Mouse (Mus musculus) heart, postnatal 14 days (tissue): ENCODE results near the gene Scp2d1. TPM values are rescaled to one million over a fixed set of nuclear protein-coding genes. Genes with fewer than 3 reads are reported as not detected.
A peak's percentile ranks its signal among the peaks of the same experiment; 100 is the strongest.
"Not testable (repeated sequence)": the region's sequence is repeated elsewhere in the genome, so short reads cannot be mapped to it uniquely, and the experiment has no call there.

Experiments used
- DNase-seq, 2 experiments: peaks; one replicate each; pipeline ENCODE4 v3.0.0; 2021 to 2022
- intact Hi-C: fragments of 180-260 bp; cut with DNase I; formaldehyde crosslinking; loops from one replicate; pipeline ENCODE4 v1.15.1; 2025
- long read RNA-seq, 2 experiments: library from polyadenylated mRNA; stranded (forward); transcript quantifications; one replicate each; pipeline ENCODE4 v2.0.0; 2021
- total RNA-seq, 2 experiments: library from RNA; stranded (reverse); gene quantifications; 2 replicates each; pipeline ENCODE4 v1.2.3; 2021

Scp2d1 gene
- not detected for total RNA-seq
- long read RNA-seq, experiment 1 = 0 reads
- long read RNA-seq, experiment 2 = 0 reads

DNA sequence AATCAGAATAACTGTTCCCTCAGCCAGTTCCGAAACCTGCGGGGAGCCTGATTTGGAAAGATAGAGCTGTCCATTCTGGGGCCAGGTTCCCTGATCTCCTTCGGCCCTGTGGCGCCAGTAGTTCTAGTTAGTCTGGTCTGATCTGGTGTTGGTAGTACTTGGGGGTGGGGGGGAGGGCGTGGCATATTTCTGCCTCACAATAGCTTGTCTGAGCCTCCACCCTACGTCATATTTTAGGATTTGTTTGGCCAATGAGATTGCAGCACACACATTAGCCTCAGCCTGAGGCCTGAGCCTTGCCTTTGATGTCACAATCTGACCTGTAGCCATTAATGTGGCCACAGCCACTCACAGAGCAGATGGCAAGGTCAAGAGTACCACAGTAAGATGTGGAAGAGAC is at the start of gene Scp2d1:
Gene Scp2d1 (plus strand): TSS at position 301 of the 400 bp plus-strand sequence.
- DNase-seq, intact Hi-C loops: not testable (repeated sequence)

DNA sequence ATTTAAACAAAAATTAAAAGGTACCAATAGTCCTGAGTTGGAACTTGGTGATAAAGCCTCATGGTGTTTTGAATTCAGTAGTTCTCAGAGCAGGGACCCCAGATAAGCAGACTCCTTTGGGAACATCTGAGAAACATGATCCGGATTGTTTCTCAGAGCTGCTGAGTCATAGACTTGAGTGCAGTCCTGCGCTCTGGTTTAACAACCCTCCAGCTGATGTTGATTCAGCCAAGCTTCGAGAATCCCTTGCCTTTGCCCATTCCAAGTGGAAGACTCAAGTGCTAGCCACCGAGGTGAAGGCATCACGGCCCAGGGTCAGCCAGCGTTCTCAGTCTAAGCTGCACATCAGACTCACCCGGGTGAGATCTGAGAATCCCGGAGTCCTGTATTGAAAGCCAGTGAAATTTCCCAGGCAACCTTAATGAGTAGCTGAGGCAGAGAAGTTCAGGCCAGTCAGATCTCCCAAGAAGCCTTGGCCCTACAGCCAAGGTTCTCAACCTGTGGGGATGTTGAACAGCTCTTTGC is 48.8 kb upstream of the Scp2d1 start:
- peak; percentile 7 to 20 for DNase-seq
- intact Hi-C loops = no loop called here

GRCm38 (mm10) chr2:144775626-144776025 is 47.8 kb upstream of the Scp2d1 start:
- DNase-seq = no peak
- intact Hi-C loops = no loop called here

DNA sequence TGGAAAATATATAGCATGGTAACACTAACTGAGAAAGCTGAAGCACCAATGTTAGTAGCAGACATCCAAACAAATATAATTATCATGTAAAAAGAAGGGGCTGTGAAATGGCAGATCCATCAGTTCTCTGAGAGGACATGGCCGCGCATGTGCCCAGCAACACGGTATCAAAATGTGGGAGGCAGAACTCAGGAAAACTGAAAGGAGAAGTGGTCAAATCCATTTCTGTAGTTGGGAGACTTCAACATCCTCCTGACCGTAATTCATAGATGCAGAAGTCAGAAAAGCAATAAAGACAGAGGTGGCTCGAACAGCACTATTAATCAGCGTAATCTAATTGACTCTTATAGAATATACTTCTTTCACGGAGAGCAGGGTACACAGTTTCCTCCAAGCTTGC is 44.2 kb upstream of the Scp2d1 start:
- no peak for DNase-seq
- intact Hi-C loops = no loop called here

DNA sequence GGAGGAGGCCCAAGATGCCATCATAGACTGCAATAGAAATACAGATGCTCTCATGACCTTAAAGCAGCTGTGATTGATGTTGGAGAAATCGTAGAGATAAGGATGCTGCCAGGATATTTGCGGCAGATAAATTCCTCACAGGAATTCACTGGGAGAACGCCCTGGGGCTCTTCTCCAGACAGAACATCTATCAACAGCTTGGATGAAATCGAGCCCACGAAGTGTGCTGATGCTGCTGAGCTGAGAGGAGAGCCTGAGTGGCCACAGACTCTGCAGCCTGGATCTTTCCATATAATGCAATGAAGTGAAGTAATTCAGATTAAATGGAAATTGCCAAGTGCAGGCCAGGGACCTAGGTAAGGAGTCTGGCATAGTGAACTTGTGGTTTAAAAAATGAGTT is 42.7 kb upstream of the Scp2d1 start:
- DNase-seq = no peak
- intact Hi-C loops = no loop called here

DNA sequence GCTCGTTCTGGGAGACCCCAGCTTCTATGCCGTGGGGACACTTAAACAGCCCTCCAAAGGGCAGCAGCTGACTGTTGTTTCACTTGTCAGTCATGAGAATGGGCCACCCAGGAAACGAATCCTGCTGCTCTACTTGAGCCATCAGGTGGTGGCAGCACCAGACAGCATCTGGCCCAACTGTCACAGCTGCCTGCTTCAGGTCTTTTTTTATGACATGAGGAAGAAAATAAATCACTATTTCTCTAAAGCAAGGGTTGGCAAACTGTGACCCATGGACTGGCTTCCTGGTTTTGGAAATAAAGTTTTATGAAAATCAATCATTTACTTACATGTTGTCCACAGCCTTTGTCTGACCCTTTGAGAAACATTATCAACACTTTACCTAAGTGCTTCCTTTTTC is 41.6 kb upstream of the Scp2d1 start:
- no peak for DNase-seq
- intact Hi-C loops = no loop called here

- no peak for DNase-seq
- intact Hi-C loops = no loop called here
Measured at GRCm38 (mm10) chr2:144782481-144782880, 41.0 kb upstream of the Scp2d1 start.

- intact Hi-C loops = no loop called here
- no peak for DNase-seq
Measured at GRCm38 (mm10) chr2:144783190-144783589, 40.3 kb upstream of the Scp2d1 start.

DNA sequence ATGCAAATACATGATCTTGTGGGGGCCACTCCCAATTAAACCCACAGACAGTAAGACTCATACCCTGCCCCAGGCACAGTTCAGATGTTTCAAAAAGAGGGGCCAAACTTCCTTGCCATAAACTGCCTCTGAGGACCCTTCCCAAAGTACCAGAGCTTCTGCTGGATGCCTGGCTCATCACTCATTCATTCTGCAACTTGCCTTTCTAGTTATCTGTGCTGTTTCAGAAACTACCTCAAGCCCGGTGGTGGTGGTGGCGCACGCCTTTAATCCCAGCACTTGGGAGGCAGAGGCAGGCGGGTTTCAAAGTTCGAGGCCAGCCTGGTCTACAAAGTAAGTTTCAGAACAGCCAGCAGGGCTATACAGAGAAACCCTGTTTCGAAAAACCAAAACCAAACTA is 39.6 kb upstream of the Scp2d1 start:
- no peak for DNase-seq
- intact Hi-C loops = no loop called here

DNA sequence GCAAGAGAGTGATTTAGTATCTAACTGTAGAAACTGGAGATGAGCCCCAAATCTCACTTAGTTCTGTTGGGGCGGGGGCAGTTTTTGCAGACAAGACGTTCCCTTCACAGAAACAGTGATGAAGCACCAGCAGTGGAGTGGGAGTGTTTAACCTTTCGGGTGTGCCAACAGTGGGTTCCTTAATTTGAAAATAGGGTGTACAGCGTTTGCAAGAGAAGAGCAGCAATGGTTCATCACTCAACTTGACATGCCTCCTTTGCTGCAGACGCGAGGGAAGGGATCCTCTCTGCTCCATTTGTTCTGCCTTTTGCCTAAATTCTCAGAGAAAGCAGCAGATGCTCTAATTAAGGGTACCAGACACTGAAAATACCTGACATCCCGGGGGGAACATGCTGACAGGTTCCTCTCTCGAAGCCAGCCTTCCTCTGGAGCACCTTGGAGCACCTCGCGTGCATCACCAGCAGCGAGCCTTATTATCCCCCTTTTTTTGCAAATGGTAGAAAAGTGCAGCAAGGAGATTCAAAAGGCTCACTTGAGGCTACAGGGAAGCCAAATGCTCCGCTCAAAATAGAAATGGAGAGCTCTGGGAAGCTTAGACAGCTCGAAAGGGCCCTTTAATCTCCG is 31.7 kb upstream of the Scp2d1 start:
- DNase-seq = no peak
- intact Hi-C loops = no loop called here

DNA sequence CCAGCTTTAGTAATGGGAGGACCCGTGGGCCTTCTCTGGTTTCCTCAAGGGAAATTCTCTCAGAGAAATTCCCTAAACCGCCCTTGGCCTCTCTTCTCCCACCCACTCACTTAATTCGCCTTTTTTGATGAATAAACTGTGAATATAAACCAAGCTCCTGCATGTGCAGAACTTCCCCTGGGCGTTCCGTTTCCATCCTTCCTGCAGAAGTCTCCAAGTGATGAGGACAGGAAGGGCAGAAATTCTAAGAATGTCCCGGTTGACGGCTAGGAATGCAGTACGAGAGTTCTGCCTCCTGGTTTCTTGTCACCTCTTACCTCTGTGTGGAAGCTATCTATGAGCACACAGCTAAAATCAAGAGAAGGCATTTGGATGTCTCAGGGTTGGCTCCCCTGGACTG is 25.9 kb upstream of the Scp2d1 start:
- intact Hi-C loops = no loop called here

GRCm38 (mm10) chr2:144807766-144808754 is 15.4 kb upstream of the Scp2d1 start:
- no peak for DNase-seq
- intact Hi-C loops = no loop called here

More for the DNA sequence above, 25.9 kb upstream of the Scp2d1 start:
- DNase-seq = no peak

DNA sequence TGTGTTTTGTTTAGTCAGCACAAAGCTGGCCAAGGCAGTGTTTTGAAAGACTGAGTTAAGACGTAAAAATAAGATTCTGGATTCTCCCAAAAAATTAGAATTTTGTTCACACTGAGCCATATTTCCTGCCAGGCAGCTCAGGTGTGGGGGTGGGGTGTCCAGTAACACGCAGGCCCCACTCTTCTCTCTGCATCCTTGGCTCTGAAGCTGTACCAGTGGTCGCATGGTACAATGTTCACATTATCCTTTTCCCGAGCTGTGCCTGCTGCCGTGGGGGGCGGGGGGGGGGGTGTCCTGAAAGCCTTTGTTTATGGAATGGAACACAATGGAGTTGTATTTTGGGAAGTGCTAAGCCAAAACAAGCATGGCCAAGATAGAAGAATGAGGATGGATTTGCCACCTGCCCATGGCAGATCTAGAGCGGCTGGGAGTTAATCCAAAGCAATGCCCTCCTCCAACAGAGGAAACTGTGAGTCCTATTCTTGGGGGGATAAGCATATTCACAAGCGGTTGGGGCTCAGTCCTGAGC is 5.1 kb downstream of the Scp2d1 start:
- intact Hi-C loops = no loop called here
- no peak for DNase-seq

GRCm38 (mm10) chr2:144836667-144837311 is 13.3 kb downstream of the Scp2d1 start:
- DNase-seq = no peak
- intact Hi-C loops = no loop called here

DNA sequence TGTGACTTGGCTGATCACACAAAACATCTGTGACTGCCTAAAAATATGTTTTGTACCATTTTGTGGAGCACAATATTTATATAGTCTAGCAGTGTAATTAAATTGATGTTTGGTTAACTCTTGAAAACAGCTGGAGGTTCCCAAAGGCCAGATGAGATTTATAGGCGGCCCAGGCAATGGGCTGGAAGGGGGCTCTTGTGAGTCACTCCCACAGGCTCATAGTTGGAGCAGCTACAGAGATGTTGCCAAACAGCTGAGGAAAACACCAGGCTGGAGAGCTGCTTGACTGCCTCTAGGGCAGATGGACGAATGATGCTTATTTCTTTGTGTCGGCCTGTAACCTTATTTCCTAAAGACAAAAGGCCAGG is 13.8 kb downstream of the Scp2d1 start:
- intact Hi-C loops = no loop called here
- DNase-seq = no peak

DNA sequence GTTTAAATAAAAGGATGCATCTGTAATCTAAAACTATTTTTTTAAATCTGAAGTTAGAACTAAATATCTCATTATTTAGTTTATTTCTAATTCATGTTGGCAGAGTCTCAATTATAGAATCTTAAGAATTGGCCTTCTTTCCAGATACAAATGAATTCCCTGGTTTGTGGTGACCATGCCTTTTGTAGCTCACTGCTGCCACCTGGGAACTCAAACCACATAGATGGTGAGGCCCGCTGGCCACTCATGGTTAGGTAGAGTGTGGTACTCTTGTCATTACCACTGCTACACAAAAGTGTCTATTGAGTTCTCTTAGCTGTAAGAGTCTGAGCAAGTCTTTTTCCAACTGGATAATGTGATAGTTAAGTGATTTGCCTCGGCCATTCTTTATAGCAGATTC is 45.4 kb downstream of the Scp2d1 start:
- intact Hi-C loops = loop anchor here (2.0 to 10.0 kb wide), 2 partner anchors 144 to 230 kb away; no protein-coding TSS in a partner anchor
- peak; percentile 29 to 33 for DNase-seq

Other genes starting within 250 kb of the Scp2d1 start
- gene Smim26, start 229.6 kb upstream of the Scp2d1 start, total RNA-seq = 10 to 100 TPM; 67.6 to 74.6 TPM
- gene Dtd1, start 223.8 kb upstream of the Scp2d1 start, total RNA-seq = 10 to 100 TPM; 11.7 TPM